Mouse (Mus musculus): Measurements from ENCODE around the gene Tmem259. TPM values are rescaled to one million over a fixed set of nuclear protein-coding genes. Genes with fewer than 3 reads are reported as not detected.

Gene Tmem259
- polyA plus RNA-seq, 1 experiment, result 181 TPM

- no peak for DNase-seq (ENCODE audit: extremely low spot score in 1 of 2, low spot score in 1 of 2)
Observed at GRCm38 (mm10) chr10:79988506-79989271, 4.6 kb upstream of the Tmem259 start, which contains the start of gene Cnn2. Cnn2 (plus strand) TSS chr10:79988584.

GRCm38 (mm10) chr10:79987771-79988505 lies 3.8 kb upstream of the Tmem259 start:
- no peak for DNase-seq (ENCODE audit: extremely low spot score in 1 of 2, low spot score in 1 of 2)

- peak in 1 of 2 experiments; percentile 91 for DNase-seq (ENCODE audit: extremely low spot score in 1 of 2, low spot score in 1 of 2)
Observed at GRCm38 (mm10) chr10:79986963-79987362, 2.8 kb upstream of the Tmem259 start.

GRCm38 (mm10) chr10:79986232-79986878 lies 2.2 kb upstream of the Tmem259 start:
- no peak for DNase-seq (ENCODE audit: extremely low spot score in 1 of 2, low spot score in 1 of 2)

- peak; percentile 54 to 70 for DNase-seq (ENCODE audit: extremely low spot score in 1 of 2, low spot score in 1 of 2)
Observed at GRCm38 (mm10) chr10:79985334-79986231, 1.5 kb upstream of the Tmem259 start.

- DNase-seq (ENCODE audit: extremely low spot score in 1 of 2, low spot score in 1 of 2), result peak; percentile 97 to 98
Observed at GRCm38 (mm10) chr10:79984871-79985270, 741 bp upstream of the Tmem259 start.

DNA sequence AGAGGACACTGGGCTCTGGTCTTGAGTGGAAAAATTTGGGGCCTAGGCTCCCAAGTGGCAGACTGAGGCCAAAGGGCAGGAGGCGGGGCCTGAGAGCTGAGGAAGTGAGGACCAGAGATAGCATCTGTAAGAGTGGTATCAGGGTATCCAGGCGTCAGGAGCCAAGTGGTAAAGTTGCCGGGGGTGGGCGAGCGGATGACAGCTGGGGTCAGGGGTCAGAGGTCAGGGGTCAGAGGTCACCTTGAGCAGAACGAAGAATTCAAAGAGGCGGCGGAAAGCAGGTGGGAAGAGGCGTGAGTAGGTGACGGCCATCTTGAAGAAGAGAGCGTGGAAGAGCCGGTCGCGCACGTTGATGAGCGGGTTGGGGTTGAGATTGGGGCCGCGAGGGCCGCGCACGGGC lies 460 bp downstream of the Tmem259 start:
- DNase-seq (ENCODE audit: extremely low spot score in 1 of 2, low spot score in 1 of 2), result peak; percentile 59 to 67

DNA sequence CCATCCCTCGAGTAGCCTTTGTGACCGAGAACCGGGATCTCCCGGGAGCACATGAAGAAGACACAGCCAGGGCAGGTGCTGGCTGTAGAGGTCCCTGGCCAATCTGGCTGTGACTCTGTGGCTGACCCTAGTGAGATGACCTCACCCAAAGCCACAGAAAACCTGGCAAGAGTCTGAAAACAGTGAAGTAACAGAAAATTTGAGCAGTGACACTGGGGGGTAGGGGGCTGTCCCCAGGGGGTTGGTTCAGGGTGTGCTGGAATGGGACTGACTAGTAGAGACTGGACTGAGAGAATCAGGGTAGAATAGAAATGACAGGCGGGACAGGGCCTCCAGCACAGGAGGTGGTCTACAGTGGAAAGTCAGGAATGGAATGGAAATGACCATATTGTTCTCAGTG lies 925 bp downstream of the Tmem259 start:
- no peak for DNase-seq (ENCODE audit: extremely low spot score in 1 of 2, low spot score in 1 of 2)

DNA sequence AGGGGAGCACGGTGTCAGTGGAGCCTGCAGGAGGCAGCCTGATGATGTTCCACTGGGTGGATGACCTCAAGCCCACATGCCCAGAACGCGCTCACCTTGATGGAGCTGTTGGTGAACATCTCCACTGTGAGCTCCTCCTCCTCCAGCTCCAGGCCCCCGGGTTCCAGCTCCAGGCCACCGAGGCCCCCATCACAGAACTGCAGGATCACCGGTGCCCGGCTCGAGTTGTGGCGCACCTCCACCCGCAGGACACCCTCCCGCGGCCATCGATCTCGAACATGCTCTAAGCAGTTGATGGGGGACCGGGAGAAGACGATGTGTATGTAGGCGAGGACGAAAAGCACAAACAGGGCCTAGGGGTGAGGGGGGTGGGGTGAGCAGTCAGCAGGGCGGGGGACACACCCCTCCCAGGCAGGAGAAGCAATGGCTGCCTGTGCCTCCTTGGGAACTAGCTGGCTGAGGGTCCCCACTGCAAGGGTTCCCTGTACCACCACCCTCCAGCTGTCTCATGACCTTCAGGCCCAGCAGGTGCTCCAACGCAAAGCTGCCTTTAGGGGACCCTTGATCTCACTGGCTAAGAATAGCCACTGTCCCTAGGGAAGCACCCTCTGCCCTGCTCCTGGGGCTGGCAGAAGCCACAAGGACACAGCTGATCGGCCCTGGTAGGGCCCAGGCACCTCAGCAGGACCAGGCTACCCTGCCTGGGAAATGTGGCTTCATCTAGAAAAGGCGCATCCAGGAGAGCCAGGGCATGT lies 4.6 kb downstream of the Tmem259 start:
- no peak for DNase-seq (ENCODE audit: extremely low spot score in 1 of 2, low spot score in 1 of 2)

DNA sequence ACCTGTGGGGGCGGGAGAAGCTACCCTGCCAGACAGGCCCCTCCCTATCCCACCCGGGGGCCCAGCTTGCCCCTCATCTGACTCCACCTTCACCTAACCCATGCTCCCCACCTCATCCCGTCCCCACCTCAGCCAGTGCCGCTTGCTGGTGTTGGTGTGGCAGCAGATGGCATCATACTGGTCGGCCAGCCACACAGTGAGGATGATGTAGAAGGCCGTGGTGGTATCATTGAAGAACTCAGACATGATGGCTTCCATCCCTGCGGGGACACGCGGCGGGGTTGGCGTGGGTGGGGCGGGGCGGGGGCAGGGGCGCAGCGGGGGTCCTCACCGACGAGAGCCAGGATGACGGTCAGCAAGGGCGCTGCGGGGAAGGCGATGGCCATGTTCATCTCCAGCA lies 6.1 kb downstream of the Tmem259 start:
- DNase-seq (ENCODE audit: extremely low spot score in 1 of 2, low spot score in 1 of 2), result no peak

- DNase-seq (ENCODE audit: extremely low spot score in 1 of 2, low spot score in 1 of 2), result no peak
Observed at GRCm38 (mm10) chr10:79977324-79977723, 6.8 kb downstream of the Tmem259 start.

DNA sequence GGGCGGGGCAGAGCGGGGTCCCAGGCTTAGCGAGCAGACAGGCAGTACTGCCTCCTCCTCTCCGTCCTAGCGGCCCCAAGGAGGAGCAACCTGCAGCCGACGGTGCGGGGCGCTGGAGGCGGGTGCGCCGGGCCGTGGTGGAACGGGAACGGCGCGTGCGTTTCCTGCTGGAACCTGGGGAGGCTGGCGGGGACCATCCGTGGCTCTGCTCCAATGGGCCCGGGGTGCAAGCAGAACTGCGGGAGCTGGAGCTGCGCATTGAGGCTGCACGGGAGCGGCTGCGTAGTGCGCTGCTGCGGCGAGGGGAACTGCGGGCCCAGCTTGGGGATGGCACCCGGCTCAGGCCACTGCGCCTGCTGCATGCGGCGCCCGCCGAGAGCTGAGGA lies 7.4 kb downstream of the Tmem259 start:
- DNase-seq (ENCODE audit: extremely low spot score in 1 of 2, low spot score in 1 of 2), result no peak

- no peak for DNase-seq (ENCODE audit: extremely low spot score in 1 of 2, low spot score in 1 of 2)
Observed at GRCm38 (mm10) chr10:79976071-79976721, 7.9 kb downstream of the Tmem259 start.

DNA sequence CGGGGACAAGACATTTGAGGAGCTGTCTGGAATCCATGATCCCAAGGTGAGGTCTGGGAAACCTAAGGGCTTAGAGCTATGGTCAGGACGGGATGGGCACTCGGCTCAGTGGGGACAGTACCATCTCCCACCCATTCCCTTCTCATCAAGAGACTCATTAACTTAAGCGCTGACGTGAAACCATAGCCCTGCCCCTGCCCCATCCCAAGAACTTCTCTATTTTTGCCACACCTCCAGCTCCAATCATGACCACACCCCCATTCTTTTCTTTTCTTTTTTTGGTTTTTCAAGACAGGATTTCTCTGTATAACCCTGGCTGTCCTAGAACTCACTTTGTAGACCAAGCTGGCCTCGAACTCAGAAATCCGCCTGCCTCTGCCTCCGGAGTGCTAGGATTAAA lies 9.5 kb downstream of the Tmem259 start:
- DNase-seq (ENCODE audit: extremely low spot score in 1 of 2, low spot score in 1 of 2), result no peak

- DNase-seq (ENCODE audit: extremely low spot score in 1 of 2, low spot score in 1 of 2), result no peak
Observed at GRCm38 (mm10) chr10:79974087-79974486, 10.0 kb downstream of the Tmem259 start.

DNA sequence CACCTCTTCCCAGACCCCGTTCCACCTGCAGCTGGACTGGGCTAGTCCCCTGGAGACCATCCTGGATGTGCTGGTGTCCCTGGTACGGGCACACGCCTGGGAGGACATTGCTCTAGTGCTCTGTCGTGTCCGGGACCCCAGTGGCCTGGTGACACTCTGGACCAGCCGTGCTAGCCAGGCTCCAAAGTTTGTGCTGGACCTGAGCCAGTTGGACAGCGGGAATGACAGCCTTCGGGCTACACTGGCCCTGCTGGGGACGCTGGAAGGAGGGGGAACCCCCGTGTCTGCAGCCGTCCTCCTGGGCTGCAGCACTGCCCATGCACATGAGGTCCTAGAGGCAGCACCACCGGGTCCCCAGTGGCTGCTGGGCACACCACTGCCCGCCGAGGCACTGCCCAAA lies 11.3 kb downstream of the Tmem259 start:
- DNase-seq (ENCODE audit: extremely low spot score in 1 of 2, low spot score in 1 of 2), result no peak

DNA sequence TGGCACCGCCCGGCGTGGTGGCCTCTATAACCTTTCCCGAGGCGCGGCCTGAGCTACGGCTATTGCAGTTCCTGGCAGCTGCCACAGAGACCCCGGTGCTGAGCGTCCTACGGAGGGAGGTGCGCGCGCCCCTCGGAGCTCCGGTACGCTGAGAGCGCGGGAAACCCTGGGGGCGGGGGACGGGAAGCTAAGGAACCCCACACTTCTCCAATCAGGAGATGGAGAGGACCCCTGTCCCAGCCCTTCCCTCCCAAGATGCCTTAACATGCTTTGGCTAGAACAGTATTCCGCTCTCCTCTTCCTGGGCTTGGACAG lies 13.0 kb downstream of the Tmem259 start:
- DNase-seq (ENCODE audit: extremely low spot score in 1 of 2, low spot score in 1 of 2), result no peak

GRCm38 (mm10) chr10:79970415-79971182 lies 13.5 kb downstream of the Tmem259 start, which contains the start of gene Grin3b:
Grin3b (plus strand) TSS chr10:79970715.
- no peak for DNase-seq (ENCODE audit: extremely low spot score in 1 of 2, low spot score in 1 of 2)
